7 mouse cellular contexts compared by ENCODE assay signal in the genomic region with DNA sequence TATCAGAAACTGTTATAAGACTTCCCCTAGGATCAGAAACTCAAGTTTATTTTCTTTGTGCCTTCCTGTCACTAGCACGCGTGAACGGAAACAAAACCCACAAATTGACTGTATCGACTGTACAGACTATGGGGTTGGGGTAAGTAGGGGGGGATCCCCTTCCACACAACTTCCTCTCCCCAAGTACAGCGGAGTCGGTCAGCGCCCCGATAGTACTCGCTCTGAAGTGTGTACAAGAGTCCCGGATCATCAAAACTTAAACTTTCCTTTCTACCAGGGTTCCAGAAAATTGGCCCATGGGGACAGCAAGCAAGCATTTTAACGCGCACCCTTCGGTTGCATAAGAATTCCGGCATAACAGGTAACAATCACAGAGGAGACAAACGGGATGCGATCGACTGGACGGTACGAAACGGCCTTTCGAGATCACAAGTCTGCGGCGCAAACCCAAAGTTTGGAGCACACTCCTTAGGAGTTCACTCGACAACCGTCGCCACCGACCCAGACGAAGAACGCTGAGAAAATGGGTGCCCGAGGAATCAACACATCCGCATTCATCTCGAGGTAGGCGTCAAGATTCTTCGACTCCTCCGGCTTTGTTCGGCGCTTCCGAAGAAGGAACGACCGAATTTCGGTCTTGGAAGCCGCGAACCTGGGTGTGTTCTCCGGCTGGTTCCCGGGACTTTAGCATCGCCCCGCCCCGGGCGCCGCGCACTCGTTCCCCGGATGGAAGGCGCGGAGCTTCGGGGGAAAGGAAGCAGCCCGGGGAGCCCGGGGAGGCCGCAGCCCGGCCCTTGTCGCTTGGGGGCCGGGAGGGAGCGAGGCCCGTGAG. TPM values are rescaled to one million over a fixed set of nuclear protein-coding genes. Genes with fewer than 3 reads are reported as not detected.
A peak's percentile ranks its signal among the peaks of the same experiment; 100 is the strongest.
DNase-seq lines count a peak whose midpoint lies in the region; ATAC-seq and TF ChIP-seq lines count a peak whose summit lies in the region.

No protein-coding gene starts in this region.

- peak overlapping the region; percentile 80 for H3K4me3 ChIP-seq in hindbrain, postnatal 0 days (ENCODE audit: low read length)
- peak overlapping the region; percentile 98 for H3K4me3 ChIP-seq in midbrain, embryonic 10.5 days

- ATAC-seq in activated CD4-positive, CD25-positive, alpha-beta regulatory T cell, adult 4 months = peak; percentile 83
- ATAC-seq in hindbrain, postnatal 0 days = peak; percentile 60; the same call in 1 of the 2 replicates

- WGBS in hindbrain, postnatal 0 days = under 1% methylated on average over 63 of the region's 64 CpGs
- WGBS in midbrain, embryonic 10.5 days = under 1% methylated on average over 64 of the region's 64 CpGs

- intact Hi-C loops in left cerebral cortex, postnatal 4 days (cut with DNase I) = no loop called here

- peaks cover 21% of the 10 kb centered on the region for H3K4me1 ChIP-seq in hindbrain, postnatal 0 days (ENCODE audit: insufficient read depth, low read length)
- H3K4me1 ChIP-seq in midbrain, embryonic 10.5 days = peaks cover 45% of the 10 kb centered on the region

- peak overlapping the region; percentile 90 for H3K9ac ChIP-seq in hindbrain, postnatal 0 days (replicated peaks; ENCODE audit: low read length)

- peak; percentile 67 to 71 for DNase-seq in cerebellum, postnatal 36 days
- peak; percentile 37 to 42 for DNase-seq in gastrocnemius, adult 8-10 months (ENCODE audit: low spot score in 2 of 2)
- peak; percentile 68 for DNase-seq in hindbrain, postnatal 0 days (ENCODE audit: low spot score)
- DNase-seq in left cerebral cortex, postnatal 4 days = peak; percentile 61
- peak; percentile 64 for DNase-seq in midbrain, embryonic 10.5 days (ENCODE audit: low spot score)
- peak; percentile 36 to 52 for DNase-seq in right cerebral cortex, postnatal 36 days (ENCODE audit: low spot score in 2 of 2)

- H3K27ac ChIP-seq in hindbrain, postnatal 0 days = peak overlapping the region; percentile 98
- H3K27ac ChIP-seq in midbrain, embryonic 10.5 days (replicated peaks) = peak overlapping the region; percentile 99

- H3K36me3 ChIP-seq in hindbrain, postnatal 0 days (ENCODE audit: insufficient read depth, low read length) = no peaks in the 10 kb centered on the region
- H3K36me3 ChIP-seq in midbrain, embryonic 10.5 days = peaks cover 19% of the 10 kb centered on the region

- TF ChIP-seq CTCF in hindbrain, postnatal 0 days (IDR thresholded peaks at IDR 0.05; ENCODE audit: low read depth) = no peak

- H3K27me3 ChIP-seq in hindbrain, postnatal 0 days (ENCODE audit: insufficient read depth, low read length) = no peaks in the 10 kb centered on the region
- H3K27me3 ChIP-seq in midbrain, embryonic 10.5 days (ENCODE audit: low read depth, poor library complexity, severe bottlenecking) = no peaks in the 10 kb centered on the region

- peak overlapping the region; percentile 75 for H3K4me2 ChIP-seq in hindbrain, postnatal 0 days (ENCODE audit: low read depth, low read length)

- H3K9me3 ChIP-seq in hindbrain, postnatal 0 days (ENCODE audit: low read length) = no peaks in the 10 kb centered on the region
- no peaks in the 10 kb centered on the region for H3K9me3 ChIP-seq in midbrain, embryonic 10.5 days (replicated peaks)

RNA-seq across cellular contexts. Expression of a gene that starts 4.5 kb away (rescaled TPM):
- polyA plus RNA-seq in activated CD4-positive, CD25-positive, alpha-beta regulatory T cell, adult 4 months (2017; shearing (Covaris generic)) = 10 to 100 TPM; 43.9 to 51.3 TPM
- 100 to 1,000 TPM in 2 of 4 experiments, 10 to 100 TPM in 2; 90.2 to 111 (median 99.9) TPM for total RNA-seq in gastrocnemius, adult 8-10 months (2022)
- total RNA-seq in hindbrain, postnatal 0 days (2014; rRNA removed) = 28.0 and 44.9 TPM in 2 replicates
- polyA plus RNA-seq in hindbrain, postnatal 0 days (2015; fragmentation: Nextera tagmentation; extraction: Ambion mirVana) = 46.0 and 46.1 TPM in 2 replicates
- 10 to 100 TPM; 65.5 to 81.3 TPM for total RNA-seq in left cerebral cortex, postnatal 4 days (2021)
- 109 and 110 TPM in 2 replicates for polyA plus RNA-seq in midbrain, embryonic 10.5 days (2016; fragmentation: Nextera tagmentation; extraction: Ambion mirVana)

Comparison
In these comparisons a context has a peak if more than half of its experiments do, and no peak if none do; other contexts are left out.
1. Peak in every context shown above with its lines: DNase-seq, ATAC-seq, H3K4me3 ChIP-seq and H3K27ac ChIP-seq.